Mouse (Mus musculus): ENCODE measurements at regions not wholly inside any gene's neighbourhood (a gene's known extent, or its start where the extent isn't known, plus 50 kb on each side); places are given as distances from the start of the nearest gene placed in this dataset.

- no peak overlapping the region for H3K4me2 ChIP-seq (replicated peaks)
- H3K4me1 ChIP-seq = no peaks in the 10 kb centered on the region
- H3K9ac ChIP-seq (replicated peaks) = no peak overlapping the region
- H3K36me3 ChIP-seq = no peaks in the 10 kb centered on the region
- ATAC-seq (replicated peaks) = no peak
- no peak overlapping the region for H3K27ac ChIP-seq (replicated peaks)
- H3K9me3 ChIP-seq = no peaks in the 10 kb centered on the region
- WGBS = 81% methylated on average over 5 of the region's 5 CpGs
- no peak overlapping the region for H3K4me3 ChIP-seq
- H3K27me3 ChIP-seq = no peaks in the 10 kb centered on the region
These were observed 118.9 kb upstream of the Klf3 start for GRCm38 (mm10) chr5:64684275-64684674.

DNA sequence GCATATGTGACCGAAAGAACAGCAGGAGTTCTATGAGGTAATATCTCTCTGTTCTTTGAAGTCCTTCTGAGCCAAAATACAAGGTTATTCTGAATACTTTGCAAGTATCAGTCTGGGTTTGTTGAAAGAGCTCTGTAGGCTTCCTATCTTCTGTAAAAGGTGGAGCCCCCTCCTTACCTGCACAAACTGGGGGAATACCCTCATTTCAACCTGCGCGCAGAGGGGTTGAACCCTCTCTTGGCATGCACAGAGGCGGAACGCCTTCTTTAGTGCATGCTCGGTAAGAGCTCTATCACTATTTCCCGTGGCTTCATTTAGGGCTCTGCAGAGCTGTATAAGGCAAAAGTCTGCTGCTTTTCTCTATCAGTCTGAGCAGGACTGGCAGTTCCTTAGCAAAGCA is 113.0 kb upstream of the Klf3 start:
- Histone ChIP-seq H3K4me1 (no peaks in the 10 kb centered on the region), H3K9ac (replicated peaks) (no peak overlapping the region), H3K4me2 (replicated peaks) (no peak overlapping the region), H3K36me3 (no peaks in the 10 kb centered on the region), H3K27ac (replicated peaks) (no peak overlapping the region), H3K4me3 (no peak overlapping the region), H3K27me3 (no peaks in the 10 kb centered on the region), H3K9me3 (no peaks in the 10 kb centered on the region)
- 72% methylated on average over 7 of the region's 7 CpGs for WGBS
- ATAC-seq (replicated peaks) = no peak

- Histone ChIP-seq H3K9ac (replicated peaks) (no peak overlapping the region), H3K36me3 (no peaks in the 10 kb centered on the region), H3K27me3 (no peaks in the 10 kb centered on the region), H3K27ac (replicated peaks) (no peak overlapping the region), H3K4me3 (no peak overlapping the region), H3K9me3 (no peaks in the 10 kb centered on the region), H3K4me1 (no peaks in the 10 kb centered on the region), H3K4me2 (replicated peaks) (no peak overlapping the region)
- whole genome bisulfite sequencing = 94% methylated on average over 8 of the region's 8 CpGs
- ATAC-seq (replicated peaks) = no peak
These were observed 111.6 kb upstream of the Klf3 start for GRCm38 (mm10) chr5:64691406-64692100.

- Histone ChIP-seq H3K4me2 (replicated peaks) (no peak overlapping the region), H3K4me3 (no peak overlapping the region), H3K27ac (replicated peaks) (no peak overlapping the region), H3K27me3 (no peaks in the 10 kb centered on the region), H3K36me3 (no peaks in the 10 kb centered on the region), H3K4me1 (no peaks in the 10 kb centered on the region), H3K9ac (replicated peaks) (no peak overlapping the region), H3K9me3 (no peaks in the 10 kb centered on the region)
- 95% methylated on average over 11 of the region's 11 CpGs for WGBS
- ATAC-seq (replicated peaks) = no peak
These were observed 110.9 kb upstream of the Klf3 start for GRCm38 (mm10) chr5:64692335-64692734.

DNA sequence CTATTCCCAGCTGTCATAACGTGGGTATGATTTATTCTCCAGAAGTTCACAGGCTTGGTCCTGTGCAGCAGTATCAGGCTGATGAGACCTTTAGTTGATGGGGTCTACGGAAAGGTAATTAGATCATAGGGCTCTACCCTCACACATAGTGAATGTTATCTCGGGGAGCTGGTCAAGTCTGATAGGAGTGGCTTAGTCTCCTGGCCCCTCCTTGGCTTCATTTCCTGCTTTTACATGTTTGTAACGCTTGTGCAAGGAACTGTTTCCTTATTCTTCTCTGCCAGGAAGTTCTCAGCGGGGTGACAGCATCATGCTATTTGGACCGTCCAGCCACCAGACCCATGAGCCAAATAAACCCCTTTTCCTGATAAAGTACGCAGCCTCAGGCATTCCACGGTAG is 109.6 kb upstream of the Klf3 start:
- Histone ChIP-seq H3K36me3 (no peaks in the 10 kb centered on the region), H3K4me1 (no peaks in the 10 kb centered on the region), H3K9ac (replicated peaks) (no peak overlapping the region), H3K27me3 (no peaks in the 10 kb centered on the region), H3K9me3 (no peaks in the 10 kb centered on the region), H3K4me3 (no peak overlapping the region), H3K27ac (replicated peaks) (no peak overlapping the region), H3K4me2 (replicated peaks) (no peak overlapping the region)
- no peak for ATAC-seq (replicated peaks)
- WGBS = 85% methylated on average over 8 of the region's 8 CpGs

GRCm38 (mm10) chr5:64694606-64695005 is 108.6 kb upstream of the Klf3 start:
- no peaks in the 10 kb centered on the region for H3K9me3 ChIP-seq
- no peak for ATAC-seq (replicated peaks)
- no peaks in the 10 kb centered on the region for H3K4me1 ChIP-seq
- H3K9ac ChIP-seq (replicated peaks) = no peak overlapping the region
- H3K4me2 ChIP-seq (replicated peaks) = no peak overlapping the region
- H3K27me3 ChIP-seq = no peaks in the 10 kb centered on the region
- no peaks in the 10 kb centered on the region for H3K36me3 ChIP-seq
- 25% methylated on average over 8 of the region's 8 CpGs for whole genome bisulfite sequencing
- no peak overlapping the region for H3K4me3 ChIP-seq
- H3K27ac ChIP-seq (replicated peaks) = no peak overlapping the region

GRCm38 (mm10) chr5:64696099-64696498 is 107.1 kb upstream of the Klf3 start:
- H3K4me1 ChIP-seq = peaks cover under 1% of the 10 kb centered on the region; the same call in 1 of the 2 replicates
- WGBS = 89% methylated on average over 14 of the region's 14 CpGs
- H3K9me3 ChIP-seq = no peaks in the 10 kb centered on the region
- no peak overlapping the region for H3K27ac ChIP-seq (replicated peaks)
- no peak overlapping the region for H3K4me3 ChIP-seq
- no peaks in the 10 kb centered on the region for H3K36me3 ChIP-seq
- H3K4me2 ChIP-seq (replicated peaks) = no peak overlapping the region
- H3K9ac ChIP-seq (replicated peaks) = no peak overlapping the region
- H3K27me3 ChIP-seq = no peaks in the 10 kb centered on the region
- ATAC-seq (replicated peaks) = no peak

GRCm38 (mm10) chr5:64697466-64697865 is 105.7 kb upstream of the Klf3 start:
- no peak for ATAC-seq (replicated peaks)
- H3K27ac ChIP-seq (replicated peaks) = no peak overlapping the region
- peaks cover 12% of the 10 kb centered on the region for H3K4me1 ChIP-seq
- no peak overlapping the region for H3K4me2 ChIP-seq (replicated peaks)
- no peaks in the 10 kb centered on the region for H3K9me3 ChIP-seq
- H3K27me3 ChIP-seq = no peaks in the 10 kb centered on the region
- no peaks in the 10 kb centered on the region for H3K36me3 ChIP-seq
- H3K4me3 ChIP-seq = no peak overlapping the region
- no peak overlapping the region for H3K9ac ChIP-seq (replicated peaks)
- 97% methylated on average over 5 of the region's 5 CpGs for WGBS

- no peaks in the 10 kb centered on the region for H3K36me3 ChIP-seq
- H3K9me3 ChIP-seq = no peaks in the 10 kb centered on the region
- no peaks in the 10 kb centered on the region for H3K27me3 ChIP-seq
- WGBS = 85% methylated on average over 6 of the region's 6 CpGs
- no peak for ATAC-seq (replicated peaks)
- no peak overlapping the region for H3K9ac ChIP-seq (replicated peaks)
- no peak overlapping the region for H3K4me2 ChIP-seq (replicated peaks)
- H3K27ac ChIP-seq (replicated peaks) = no peak overlapping the region
- peaks cover 20% of the 10 kb centered on the region for H3K4me1 ChIP-seq
- no peak overlapping the region for H3K4me3 ChIP-seq
These were observed 104.6 kb upstream of the Klf3 start for GRCm38 (mm10) chr5:64698458-64699116.

DNA sequence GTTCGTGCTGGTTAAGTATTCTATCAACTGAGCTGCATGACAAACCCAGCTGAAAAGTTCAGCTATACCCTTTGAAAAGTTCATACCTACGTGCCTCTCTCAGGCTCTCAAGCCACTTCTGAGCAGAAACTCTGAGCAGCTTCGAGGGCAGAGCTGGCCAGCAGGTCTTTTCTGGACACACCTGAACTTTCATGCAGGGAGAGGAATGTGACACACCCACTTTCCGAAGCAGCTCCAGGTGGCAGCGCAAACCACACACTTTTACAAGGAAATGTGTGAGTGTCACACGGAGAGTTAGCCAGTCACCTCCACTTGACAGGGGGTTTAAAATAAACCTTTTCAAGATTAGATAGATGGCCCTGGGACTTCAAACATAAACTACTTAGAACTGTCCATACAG is 103.2 kb upstream of the Klf3 start:
- no peak for ATAC-seq (replicated peaks)
- peaks cover 30% of the 10 kb centered on the region for H3K4me1 ChIP-seq
- no peak overlapping the region for H3K4me2 ChIP-seq (replicated peaks)
- no peaks in the 10 kb centered on the region for H3K9me3 ChIP-seq
- no peak overlapping the region for H3K4me3 ChIP-seq
- H3K27me3 ChIP-seq = no peaks in the 10 kb centered on the region
- no peaks in the 10 kb centered on the region for H3K36me3 ChIP-seq
- no peak overlapping the region for H3K9ac ChIP-seq (replicated peaks)
- H3K27ac ChIP-seq (replicated peaks) = no peak overlapping the region
- WGBS = 92% methylated on average over 6 of the region's 6 CpGs

- Histone ChIP-seq H3K27me3 (no peaks in the 10 kb centered on the region), H3K4me2 (replicated peaks) (no peak overlapping the region), H3K9ac (replicated peaks) (no peak overlapping the region), H3K4me1 (peaks cover 30% of the 10 kb centered on the region), H3K4me3 (no peak overlapping the region), H3K27ac (replicated peaks) (peak overlapping the region; percentile 92), H3K36me3 (no peaks in the 10 kb centered on the region), H3K9me3 (no peaks in the 10 kb centered on the region)
- ATAC-seq (replicated peaks) = no peak
- WGBS = 57% methylated on average over 14 of the region's 14 CpGs
These were observed 101.9 kb upstream of the Klf3 start for GRCm38 (mm10) chr5:64701219-64701779.

DNA sequence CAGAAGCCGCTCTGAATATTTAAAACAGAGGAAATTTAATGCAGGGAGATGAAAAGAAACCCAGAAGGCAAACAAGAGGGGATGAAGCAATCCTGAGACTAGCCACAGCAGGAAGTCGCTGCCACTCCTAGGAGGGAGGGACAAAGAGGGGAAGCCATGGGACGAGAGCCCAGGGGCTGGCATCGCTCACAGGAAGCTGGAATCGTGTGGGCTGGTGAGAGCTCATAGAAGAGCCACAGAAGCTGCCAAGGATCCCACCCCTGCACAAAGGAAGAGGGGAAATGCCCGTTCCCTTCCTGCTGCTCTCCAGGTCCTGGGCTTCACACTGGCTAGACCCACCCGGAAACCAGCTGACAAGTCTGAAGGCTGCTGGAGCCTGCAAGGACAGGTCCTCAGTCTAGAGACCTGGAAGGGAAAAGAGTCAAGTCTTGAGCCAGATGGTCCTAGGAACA is 101.4 kb upstream of the Klf3 start:
- Histone ChIP-seq H3K4me1 (peaks cover 30% of the 10 kb centered on the region), H3K9ac (replicated peaks) (no peak overlapping the region), H3K4me2 (replicated peaks) (peak overlapping the region; percentile 16; the same call in 1 of the 2 replicates), H3K4me3 (no peak overlapping the region), H3K9me3 (no peaks in the 10 kb centered on the region), H3K27ac (replicated peaks) (peak overlapping the region; percentile 92), H3K36me3 (no peaks in the 10 kb centered on the region), H3K27me3 (no peaks in the 10 kb centered on the region)
- peak; percentile 73 for ATAC-seq (replicated peaks)
- 10% methylated on average over 7 of the region's 7 CpGs for WGBS
